ENCODE assay signal across 19 mouse cellular contexts in genomic region chr3:122492006-122492405, GRCm38 (mm10).
"Had no signal": no experiment of that assay in that cellular context is flagged by ENCODE, and none has a peak within 500 bp of the region (broad histone marks: within the 10 kb centered on the region; RNA-seq: fewer than 3 reads in every experiment).

No protein-coding gene starts in this region.

- H3K9me3 ChIP-seq: limb, embryonic 12.5 days; limb, embryonic 15.5 days; liver, embryonic 13.5 days; neural tube, embryonic 13.5 days; stomach, embryonic 15.5 days had no signal

- ATAC-seq: intestine, embryonic 16.5 days had no signal

- H3K9ac ChIP-seq: limb, embryonic 12.5 days; limb, embryonic 15.5 days; liver, embryonic 13.5 days; neural tube, embryonic 13.5 days; stomach, embryonic 15.5 days had no signal

- DNase-seq: kidney, adult 18-20 months; kidney, adult 9 months; kidney, postnatal 14 days; kidney, postnatal 4 days; layer of hippocampus, adult 9-11 months; left cerebral cortex, postnatal 4 days; liver, embryonic 13.5 days; lung, adult 2 months; retina, postnatal 1 day; right cerebral cortex, postnatal 25 days; spleen, adult 18-20 months; thymus, postnatal 25 days had no signal

- H3K27me3 ChIP-seq: limb, embryonic 15.5 days; liver, embryonic 13.5 days; neural tube, embryonic 13.5 days; stomach, embryonic 15.5 days had no signal

- H3K36me3 ChIP-seq: limb, embryonic 12.5 days; limb, embryonic 15.5 days; liver, embryonic 13.5 days; neural tube, embryonic 13.5 days; stomach, embryonic 15.5 days had no signal

- H3K4me2 ChIP-seq: liver, embryonic 13.5 days; neural tube, embryonic 13.5 days; stomach, embryonic 15.5 days had no signal

- H3K27ac ChIP-seq: limb, embryonic 12.5 days; limb, embryonic 15.5 days; liver, embryonic 13.5 days; macrophage; neural tube, embryonic 13.5 days; stomach, embryonic 15.5 days had no signal

- H3K4me3 ChIP-seq: limb, embryonic 12.5 days; limb, embryonic 15.5 days; liver, embryonic 13.5 days; myocyte; neural tube, embryonic 13.5 days; stomach, embryonic 15.5 days had no signal

- H3K4me1 ChIP-seq: liver, embryonic 13.5 days had no signal
